Mouse (Mus musculus) skeletal muscle tissue, adult 2 months (tissue): ENCODE data around the gene Rtn1.
A peak's percentile ranks its signal among the peaks of the same experiment; 100 is the strongest.

Source experiments
- DNase-seq: peaks from one replicate; pipeline ENCODE4 v3.0.0-alpha.2; 2012; ENCODE audit warnings: low read depth, low spot score

Rtn1 gene

GRCm38 (mm10) chr12:72232176-72232575 lies 176.7 kb downstream of the Rtn1 start:
- DNase-seq: no peak

- DNase-seq: no peak
Observed at GRCm38 (mm10) chr12:72229451-72230196, 179.2 kb downstream of the Rtn1 start.

GRCm38 (mm10) chr12:72227731-72228130 lies 181.1 kb downstream of the Rtn1 start:
- no peak for DNase-seq

- no peak for DNase-seq
Observed at GRCm38 (mm10) chr12:72225371-72225770, 183.5 kb downstream of the Rtn1 start.

- no peak for DNase-seq
Observed at GRCm38 (mm10) chr12:72223557-72224102, 185.2 kb downstream of the Rtn1 start.

GRCm38 (mm10) chr12:72213554-72213953 lies 195.3 kb downstream of the Rtn1 start:
- peak; percentile 8 for DNase-seq

- no peak for DNase-seq
Observed at GRCm38 (mm10) chr12:72200828-72201227, 208.0 kb downstream of the Rtn1 start.

- no peak for DNase-seq
Observed at GRCm38 (mm10) chr12:72197925-72198486, 210.8 kb downstream of the Rtn1 start.

GRCm38 (mm10) chr12:72197434-72197833 lies 211.4 kb downstream of the Rtn1 start:
- DNase-seq: no peak

- no peak for DNase-seq
Observed at GRCm38 (mm10) chr12:72184929-72185328, 223.9 kb downstream of the Rtn1 start, which contains the start of gene Ccdc175. Ccdc175 (minus strand) TSS chr12:72185029.

GRCm38 (mm10) chr12:72179561-72179960 lies 229.3 kb downstream of the Rtn1 start:
- no peak for DNase-seq

- DNase-seq: no peak
Observed at GRCm38 (mm10) chr12:72178322-72178721, 230.5 kb downstream of the Rtn1 start.
